Mouse (Mus musculus) liver, embryonic 14.5 days (tissue): ENCODE measurements around the gene Zmiz1.

Experiments used
- CTCF ChIP-seq: IDR thresholded peaks from 2 replicates; pipeline ENCODE4 v1.5.1; 2016; ENCODE audit warnings: antibody characterized with exemption, low read depth, control low read depth
- EP300 ChIP-seq: IDR thresholded peaks from 2 replicates; pipeline ENCODE4 v1.6.1; 2016; ENCODE audit warnings: antibody characterized with exemption, low read depth

GRCm38 (mm10) chr14:25579597-25579996, 120.6 kb downstream of the Zmiz1 start:
- no peak for TF ChIP-seq CTCF
- TF ChIP-seq EP300, result no peak
